Mouse (Mus musculus) ES-E14 (cell line): ENCODE measurements around the gene Fam71a. TPM values are rescaled to one million over a fixed set of nuclear protein-coding genes. Genes with fewer than 3 reads are reported as not detected.

Experiments used
- DNase-seq: peaks from one replicate; pipeline ENCODE4 v3.0.0-alpha.2; 2013; ENCODE audit warnings: low read depth, low spot score
- H3K27ac ChIP-seq: 2 replicates; pipeline ENCODE4 v1.5.1; 2012; ENCODE audit warnings: low read depth, mild to moderate bottlenecking, low read length, moderate library complexity, mixed read lengths; ENCODE audit not compliant: poor library complexity, insufficient read depth, severe bottlenecking
- H3K36me3 ChIP-seq: 2 replicates; pipeline ENCODE4 v1.6.1; 2012; ENCODE audit warnings: mild to moderate bottlenecking, low read length, moderate library complexity, mixed read lengths; ENCODE audit not compliant: control insufficient read depth, poor library complexity, insufficient read depth, severe bottlenecking
- H3K4me1 ChIP-seq, 2 experiments: fragments of 150-350 bp in 1 of 2; sonication (generic) in 1 of 2; 2 replicates each; pipeline ENCODE4 v1.6.1; 2012; ENCODE audit warnings: low read length in 2 of 2, mild to moderate bottlenecking in 1 of 2, mixed read lengths in 1 of 2; ENCODE audit not compliant: control insufficient read depth in 2 of 2, insufficient read depth in 2 of 2, poor library complexity in 1 of 2
- H3K4me3 ChIP-seq, 2 experiments: fragments of 150-350 bp in 1 of 2; sonication (generic) in 1 of 2; 2 replicates each; pipeline ENCODE4 v1.5.1; 2012; ENCODE audit warnings: low read length in 2 of 2, low read depth in 1 of 2, mild to moderate bottlenecking in 1 of 2, mixed read lengths in 1 of 2; ENCODE audit not compliant: insufficient read depth in 1 of 2, poor library complexity in 1 of 2, severe bottlenecking in 1 of 2
- H3K9ac ChIP-seq: 2 replicates; pipeline ENCODE4 v1.6.1; 2012; ENCODE audit warnings: low read depth, mild to moderate bottlenecking, low read length, mixed read lengths; ENCODE audit not compliant: poor library complexity, insufficient read depth, severe bottlenecking
- H3K9me3 ChIP-seq: fragments of 150-350 bp; sonication (generic); 2 replicates; pipeline ENCODE4 v1.6.1; 2012; ENCODE audit warnings: low read depth, mild to moderate bottlenecking, low read length; ENCODE audit not compliant: control insufficient read depth, insufficient read depth
- CHD2 ChIP-seq: IDR thresholded peaks from 2 replicates; pipeline ENCODE4 v1.6.1; 2014; ENCODE audit warnings: mild to moderate bottlenecking, low read depth, low read length, inconsistent platforms
- HCFC1 ChIP-seq: IDR thresholded peaks from 2 replicates; pipeline ENCODE4 v1.6.1; 2012; ENCODE audit warnings: low read length, inconsistent platforms, borderline replicate concordance; ENCODE audit not compliant: insufficient read depth
- MAFK ChIP-seq: IDR thresholded peaks from 2 replicates; pipeline ENCODE4 v1.6.1; 2014; ENCODE audit warnings: mild to moderate bottlenecking, low read depth, low read length, inconsistent platforms; ENCODE audit not compliant: insufficient read depth
- ZC3H11A ChIP-seq: IDR thresholded peaks from 2 replicates; pipeline ENCODE4 v1.6.1; 2012; ENCODE audit warnings: low read depth, mild to moderate bottlenecking, inconsistent platforms, low read length, borderline replicate concordance
- ZNF384 ChIP-seq: IDR thresholded peaks from 2 replicates; pipeline ENCODE4 v1.6.1; 2012; ENCODE audit warnings: low read depth, low read length, inconsistent platforms
- in situ Hi-C, 2 experiments: fragments of 600-800 bp; cut with MboI; formaldehyde crosslinking; loops; one replicate each; pipeline ENCODE4 v1.15.1; 2025; ENCODE audit warnings: low sequenced_read_pairs in 2 of 2, inconsistent platforms in 1 of 2; ENCODE audit not compliant: unreplicated experiment in 2 of 2
- total RNA-seq: library from RNA; depleted of rRNA; stranded (reverse); fragments of 300-350 nt; gene quantifications from 2 replicates; pipeline ENCODE4 v1.2.3, GENCODE M21; 2012; rRNA removed

Gene Fam71a
- total RNA-seq, result not detected in 2 replicates

DNA sequence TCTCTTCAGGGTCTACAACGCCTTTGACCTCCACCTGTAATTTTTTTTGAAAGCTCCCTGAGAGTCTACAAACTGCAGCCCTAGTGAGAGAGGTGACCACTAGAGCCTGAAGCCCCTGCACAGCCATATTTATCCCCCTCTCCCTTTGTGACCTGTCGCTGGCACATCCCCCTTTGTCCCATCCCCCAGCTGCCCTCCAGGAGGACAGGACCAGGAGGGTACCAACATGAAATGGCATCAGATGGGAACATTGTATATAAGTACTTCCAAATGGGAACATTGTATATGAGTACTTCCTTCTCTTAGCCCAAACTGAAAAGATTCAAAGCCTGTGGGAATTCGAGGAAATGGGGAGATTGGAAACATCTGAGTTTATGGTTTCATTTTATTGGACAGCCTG, at the start of gene Fam71a:
Gene Fam71a, minus strand, starts transcription at position 101 of the 400 bp plus-strand sequence.
- TF ChIP-seq CHD2 (no peak), HCFC1 (no peak), ZC3H11A (no peak), ZNF384 (no peak), MAFK (no peak)
- no peak for DNase-seq
- Histone ChIP-seq H3K27ac (no peak within 1 kb of the TSS), H3K4me1 (no peaks in the 10 kb centered on the region), H3K36me3 (no peaks in the 10 kb centered on the region), H3K9ac (no peak within 1 kb of the TSS), H3K9me3 (no peaks in the 10 kb centered on the region), H3K4me3 (no peak within 1 kb of the TSS)
- in situ Hi-C loops, result no loop called here

DNA sequence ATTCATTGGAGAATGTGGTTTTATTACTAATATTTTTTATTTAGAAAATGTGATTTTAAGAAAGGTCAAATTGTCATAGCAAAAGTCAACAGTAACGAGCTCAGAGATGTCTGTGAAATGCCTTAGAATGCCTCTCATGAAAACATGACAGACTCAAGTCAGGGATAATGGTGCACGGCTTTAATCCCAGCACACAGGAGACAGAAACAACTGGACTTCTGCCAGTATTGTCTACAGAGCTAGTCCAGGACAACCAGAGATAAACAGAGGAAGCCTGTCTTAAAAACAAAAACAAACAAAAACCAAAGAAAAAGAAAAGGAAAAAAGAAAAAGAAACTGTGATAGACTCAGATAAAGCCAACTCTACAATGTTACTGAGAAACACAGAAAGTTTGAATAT, 46.5 kb upstream of the Fam71a start:
- Histone ChIP-seq H3K4me3 (no peak overlapping the region), H3K9me3 (no peaks in the 10 kb centered on the region), H3K36me3 (no peaks in the 10 kb centered on the region), H3K27ac (no peak overlapping the region), H3K9ac (no peak overlapping the region), H3K4me1 (0 out of 4 replicates have a peak, but pooled peaks cover 0 to 1% of the 10 kb centered on the region in 2 experiments)
- DNase-seq, result no peak
- TF ChIP-seq ZC3H11A (no peak), CHD2 (no peak), HCFC1 (no peak), ZNF384 (no peak), MAFK (no peak)
- in situ Hi-C loops, result no loop called here

DNA sequence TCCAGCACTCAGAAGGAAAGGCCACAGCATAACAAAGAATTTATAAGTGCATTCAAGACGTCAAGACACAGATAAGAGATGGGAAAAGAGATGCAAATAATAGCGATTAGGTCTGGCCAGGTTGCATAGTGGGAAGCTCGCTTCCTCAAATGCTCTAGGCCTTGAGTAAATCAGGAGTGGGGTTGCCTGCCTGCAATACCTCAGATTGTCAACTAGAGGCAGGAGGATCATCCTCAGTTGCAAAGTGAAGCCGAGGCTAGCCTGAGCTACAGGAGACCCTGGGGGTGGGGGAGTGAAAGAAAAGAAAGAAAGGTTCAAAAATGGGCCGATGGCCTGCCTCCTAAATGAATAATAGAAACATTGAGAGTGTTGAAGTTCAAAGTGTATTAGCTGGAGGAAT, 41.2 kb upstream of the Fam71a start:
- H3K4me1 ChIP-seq, result 0 out of 4 replicates have a peak, but pooled peaks cover 0 to 1% of the 10 kb centered on the region in 2 experiments
- no peaks in the 10 kb centered on the region for H3K9me3 ChIP-seq
- DNase-seq, result no peak
- no peak overlapping the region for H3K9ac ChIP-seq
- no peak overlapping the region for H3K27ac ChIP-seq
- no peaks in the 10 kb centered on the region for H3K36me3 ChIP-seq
- no peak overlapping the region for H3K4me3 ChIP-seq
- TF ChIP-seq ZC3H11A (no peak), HCFC1 (no peak), CHD2 (no peak), MAFK (no peak), ZNF384 (no peak)
- in situ Hi-C loops, result no loop called here

DNA sequence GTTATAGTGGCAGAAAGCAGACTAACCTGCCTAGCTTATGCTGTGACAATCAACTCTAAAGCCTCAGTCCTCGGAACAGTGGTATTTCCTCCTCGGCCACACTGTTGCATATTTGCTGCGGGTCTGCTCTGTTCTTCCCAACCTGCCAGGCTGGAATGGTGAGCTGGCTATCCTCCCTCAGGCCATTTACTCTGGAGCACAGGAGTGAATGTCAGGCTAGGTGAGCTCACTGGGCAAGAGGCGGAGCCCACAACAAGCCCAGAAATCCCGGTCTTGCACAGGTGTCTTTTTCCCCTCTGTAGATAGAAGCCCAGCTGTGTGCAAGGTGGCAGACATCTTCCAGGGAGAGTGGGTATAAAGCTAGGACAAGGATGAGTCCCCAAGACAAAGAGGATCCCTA, 40.3 kb upstream of the Fam71a start:
- Histone ChIP-seq H3K4me1 (0 out of 4 replicates have a peak, but pooled peaks cover 0 to 1% of the 10 kb centered on the region in 2 experiments), H3K9me3 (no peaks in the 10 kb centered on the region), H3K36me3 (no peaks in the 10 kb centered on the region), H3K4me3 (no peak overlapping the region), H3K27ac (no peak overlapping the region), H3K9ac (no peak overlapping the region)
- in situ Hi-C loops, result no loop called here
- DNase-seq, result no peak
- TF ChIP-seq ZC3H11A, result no peak
- TF ChIP-seq ZNF384, result no peak
- no peak for TF ChIP-seq MAFK
- TF ChIP-seq CHD2, result no peak
- TF ChIP-seq HCFC1, result no peak

DNA sequence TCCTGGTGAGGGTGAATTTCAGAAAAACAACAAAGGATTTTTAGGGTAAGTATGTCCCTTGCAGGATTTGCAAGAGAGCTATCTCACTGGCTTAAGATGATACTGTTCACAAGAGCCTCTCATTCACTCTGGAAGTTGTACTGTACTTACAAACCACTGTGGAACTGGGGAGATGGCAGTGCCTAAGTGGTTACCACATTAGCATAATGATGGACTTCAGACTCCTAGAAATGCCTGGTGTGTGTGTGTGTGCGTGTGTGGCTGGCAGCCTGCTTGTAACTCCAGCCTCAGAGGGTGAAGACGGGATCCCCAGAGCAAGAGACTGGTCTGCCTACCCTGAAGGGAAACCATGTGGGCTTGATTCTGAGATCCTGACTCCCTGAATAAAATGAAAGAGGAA, 38.9 kb upstream of the Fam71a start:
- 0 out of 4 replicates have a peak, but pooled peaks cover 0 to 1% of the 10 kb centered on the region in 2 experiments for H3K4me1 ChIP-seq
- no peaks in the 10 kb centered on the region for H3K9me3 ChIP-seq
- no peak for DNase-seq
- no peak for TF ChIP-seq ZC3H11A
- no peak for TF ChIP-seq CHD2
- TF ChIP-seq ZNF384, result no peak
- TF ChIP-seq HCFC1, result no peak
- no peak for TF ChIP-seq MAFK
- no peak overlapping the region for H3K27ac ChIP-seq
- H3K36me3 ChIP-seq, result no peaks in the 10 kb centered on the region
- in situ Hi-C loops, result no loop called here
- H3K4me3 ChIP-seq, result no peak overlapping the region
- H3K9ac ChIP-seq, result no peak overlapping the region
